9 mouse cellular contexts compared by ENCODE assay signal in genomic region chr10:81483983-81484382, GRCm38 (mm10). TPM values are rescaled to one million over a fixed set of nuclear protein-coding genes. Genes with fewer than 3 reads are reported as not detected.
DNase-seq lines count a peak whose midpoint lies in the region; ATAC-seq and TF ChIP-seq lines count a peak whose summit lies in the region.
"Had no signal": no experiment of that assay in that cellular context is flagged by ENCODE, and none has a peak within 500 bp of the region (broad histone marks: within the 10 kb centered on the region; RNA-seq: fewer than 3 reads in every experiment).

No protein-coding gene starts in this region.

- no peak for TF ChIP-seq POLR2A in spleen, adult 2 months (IDR thresholded peaks at IDR 0.05; ENCODE audit: low read depth, low read length)

- no peak overlapping the region for H3K4me3 ChIP-seq in spleen, adult 2 months (ENCODE audit: extremely low read depth, insufficient read depth, insufficient read length)
- H3K4me3 ChIP-seq in forebrain, embryonic 14.5 days (ENCODE audit: low read depth, low read length) = no peak overlapping the region
- H3K4me3 ChIP-seq in midbrain, embryonic 14.5 days (replicated peaks; ENCODE audit: low read depth, low read length) = no peak overlapping the region
- H3K4me3 ChIP-seq: neural tube, embryonic 12.5 days had no signal

- no peak for ATAC-seq in forebrain, embryonic 14.5 days
- no peak for ATAC-seq in midbrain, embryonic 14.5 days (ENCODE audit: low FRiP score, low TSS enrichment)

- peaks cover 5% of the 10 kb centered on the region; the same call in 1 of the 2 replicates for H3K4me1 ChIP-seq in spleen, adult 2 months (ENCODE audit: control insufficient read depth, insufficient read depth, insufficient read length)
- peaks cover 22% of the 10 kb centered on the region for H3K4me1 ChIP-seq in forebrain, embryonic 14.5 days (ENCODE audit: control insufficient read depth, insufficient read depth, low read length)
- peaks cover 33% of the 10 kb centered on the region for H3K4me1 ChIP-seq in midbrain, embryonic 14.5 days (ENCODE audit: control insufficient read depth, insufficient read depth, low read length)

- H3K4me2 ChIP-seq in forebrain, embryonic 14.5 days (ENCODE audit: low read length) = no peak overlapping the region
- peak overlapping the region; percentile 18; the same call in 1 of the 2 replicates for H3K4me2 ChIP-seq in midbrain, embryonic 14.5 days (ENCODE audit: low read length)
- H3K4me2 ChIP-seq: neural tube, embryonic 12.5 days had no signal

- peaks cover 9% of the 10 kb centered on the region for H3K27me3 ChIP-seq in spleen, adult 2 months (ENCODE audit: control insufficient read depth, insufficient read depth, low read length)
- H3K27me3 ChIP-seq in forebrain, embryonic 14.5 days (replicated peaks; ENCODE audit: control insufficient read depth, insufficient read depth, low read length) = no peaks in the 10 kb centered on the region
- no peaks in the 10 kb centered on the region for H3K27me3 ChIP-seq in midbrain, embryonic 14.5 days (ENCODE audit: control insufficient read depth, insufficient read depth, low read length)

- no peak overlapping the region for H3K27ac ChIP-seq in spleen, adult 2 months (ENCODE audit: insufficient read depth, low read length)
- H3K27ac ChIP-seq in forebrain, embryonic 14.5 days (ENCODE audit: low read depth, low read length) = peak overlapping the region; percentile 48; the same call in 1 of the 2 replicates
- peak overlapping the region; percentile 76 for H3K27ac ChIP-seq in midbrain, embryonic 14.5 days (replicated peaks; ENCODE audit: low read depth, low read length)
- H3K27ac ChIP-seq: neural tube, embryonic 12.5 days had no signal

- peak; percentile 66 for DNase-seq in cerebellum, adult 9-10 months
- no peak for DNase-seq in cerebellum, adult 8-10 months
- DNase-seq in spleen, adult 2 months (ENCODE audit: low read depth in 1 of 2, low spot score in 2 of 2) = peak in 1 of 2 experiments; percentile 45
- no peak for DNase-seq in spleen, postnatal 14 days (ENCODE audit: low spot score in 2 of 2)
- DNase-seq in forebrain, embryonic 14.5 days (ENCODE audit: low spot score) = peak; percentile 66
- DNase-seq in midbrain, embryonic 14.5 days = peak; percentile 70
- DNase-seq in Muller cell, postnatal 12 days (ENCODE audit: inconsistent ontology term) = no peak
- no peak for DNase-seq in left cerebral cortex, adult 8-10 months (ENCODE audit: low spot score in 2 of 2)

- peak; percentile 9; the same call in 1 of the 2 replicates for TF ChIP-seq CTCF in spleen, adult 2 months (IDR thresholded peaks at IDR 0.05; ENCODE audit: extremely low read depth, insufficient read depth, insufficient read length, insufficient replicate concordance)

- peak overlapping the region; percentile 8; the same call in 1 of the 2 replicates for H3K9ac ChIP-seq in forebrain, embryonic 14.5 days (ENCODE audit: low read length)
- no peak overlapping the region for H3K9ac ChIP-seq in midbrain, embryonic 14.5 days (replicated peaks; ENCODE audit: low read length)
- H3K9ac ChIP-seq: neural tube, embryonic 12.5 days had no signal

- H3K36me3 ChIP-seq in spleen, adult 2 months (ENCODE audit: control insufficient read depth, insufficient read depth, low read length) = peaks cover 24% of the 10 kb centered on the region
- H3K36me3 ChIP-seq in forebrain, embryonic 14.5 days (ENCODE audit: control insufficient read depth, insufficient read depth, low read length) = peaks cover 30% of the 10 kb centered on the region
- peaks cover 27% of the 10 kb centered on the region for H3K36me3 ChIP-seq in midbrain, embryonic 14.5 days (ENCODE audit: control insufficient read depth, insufficient read depth, low read length)

- WGBS in spleen, adult 2 months = 18% methylated on average over 9 of the region's 9 CpGs
- 16% methylated on average over 9 of the region's 9 CpGs for WGBS in forebrain, embryonic 14.5 days
- WGBS in midbrain, embryonic 14.5 days = 17% methylated on average over 9 of the region's 9 CpGs

- no peaks in the 10 kb centered on the region for H3K9me3 ChIP-seq in forebrain, embryonic 14.5 days (replicated peaks; ENCODE audit: control insufficient read depth, low read length)
- H3K9me3 ChIP-seq in midbrain, embryonic 14.5 days (ENCODE audit: control insufficient read depth, low read length) = no peaks in the 10 kb centered on the region
- H3K9me3 ChIP-seq: neural tube, embryonic 12.5 days had no signal

RNA-seq across cellular contexts. Expression of gene Celf5, which starts 1.5 kb away (rescaled TPM):
- 0.33 and 0.70 TPM in 2 replicates for polyA plus RNA-seq in spleen, adult 2 months (2012; rRNA removed)
- polyA plus RNA-seq in forebrain, embryonic 14.5 days (2014; fragmentation: Nextera tagmentation; extraction: Ambion mirVana) = 57.9 and 69.6 TPM in 2 replicates
- polyA plus RNA-seq in midbrain, embryonic 14.5 days (2014; fragmentation: Nextera tagmentation; extraction: Ambion mirVana) = 61.3 and 117 TPM in 2 replicates
- 100 to 1,000 TPM; 229 to 265 (median 242) TPM for total RNA-seq in left cerebral cortex, adult 8-10 months (2022)

RNA-seq across cellular contexts. Expression of gene Ncln, which starts 12.2 kb away (rescaled TPM):
- 198 and 259 TPM in 2 replicates for polyA plus RNA-seq in spleen, adult 2 months (2012; rRNA removed)
- polyA plus RNA-seq in forebrain, embryonic 14.5 days (2014; fragmentation: Nextera tagmentation; extraction: Ambion mirVana) = 36.8 and 52.0 TPM in 2 replicates
- 51.6 and 51.8 TPM in 2 replicates for polyA plus RNA-seq in midbrain, embryonic 14.5 days (2014; fragmentation: Nextera tagmentation; extraction: Ambion mirVana)
- 10 to 100 TPM; 70.9 to 91.6 (median 73.7) TPM for total RNA-seq in left cerebral cortex, adult 8-10 months (2022)

RNA-seq across cellular contexts. Expression of gene S1pr4, which starts 15.9 kb away (rescaled TPM):
- 127 and 168 TPM in 2 replicates for polyA plus RNA-seq in spleen, adult 2 months (2012; rRNA removed)
- polyA plus RNA-seq in forebrain, embryonic 14.5 days (2014; fragmentation: Nextera tagmentation; extraction: Ambion mirVana) = 0.26 and 0.53 TPM in 2 replicates
- polyA plus RNA-seq in midbrain, embryonic 14.5 days (2014; fragmentation: Nextera tagmentation; extraction: Ambion mirVana) = 0.34 and 0.47 TPM in 2 replicates
- total RNA-seq in left cerebral cortex, adult 8-10 months (2022) = 1 to 10 TPM in 2 of 4 experiments, under 1 TPM in 2; 0.41 to 1.2 (median 0.89) TPM

RNA-seq across cellular contexts. Expression of gene Nfic, which starts 28.5 kb away (rescaled TPM):
- 26.0 and 32.4 TPM in 2 replicates for polyA plus RNA-seq in spleen, adult 2 months (2012; rRNA removed)
- polyA plus RNA-seq in forebrain, embryonic 14.5 days (2014; fragmentation: Nextera tagmentation; extraction: Ambion mirVana) = 16.6 and 17.9 TPM in 2 replicates
- polyA plus RNA-seq in midbrain, embryonic 14.5 days (2014; fragmentation: Nextera tagmentation; extraction: Ambion mirVana) = 11.2 and 13.7 TPM in 2 replicates
- total RNA-seq in left cerebral cortex, adult 8-10 months (2022) = 10 to 100 TPM; 83.3 to 98.1 (median 85.4) TPM

RNA-seq across cellular contexts. Expression of gene Gna15, which starts 40.0 kb away (rescaled TPM):
- polyA plus RNA-seq in spleen, adult 2 months (2012; rRNA removed) = 14.8 and 15.1 TPM in 2 replicates
- polyA plus RNA-seq in forebrain, embryonic 14.5 days (2014; fragmentation: Nextera tagmentation; extraction: Ambion mirVana) = 0.90 and 1.2 TPM in 2 replicates
- polyA plus RNA-seq in midbrain, embryonic 14.5 days (2014; fragmentation: Nextera tagmentation; extraction: Ambion mirVana) = 0.69 and 0.88 TPM in 2 replicates
- 1 to 10 TPM; 3.4 to 6.1 (median 5.3) TPM for total RNA-seq in left cerebral cortex, adult 8-10 months (2022)

Comparison
In these comparisons a context has a peak if more than half of its experiments do, and no peak if none do; other contexts are left out.
1. DNase-seq: peak in cerebellum, adult 9-10 months (single experiment), forebrain, embryonic 14.5 days (single experiment) and midbrain, embryonic 14.5 days (single experiment); none in cerebellum, adult 8-10 months (single experiment), spleen, postnatal 14 days (0 of 2), Muller cell, postnatal 12 days (single experiment) and left cerebral cortex, adult 8-10 months (0 of 2).
2. RNA of gene Celf5, which starts 1.5 kb away (polyA plus RNA-seq): 61.3 to 117 TPM in midbrain, embryonic 14.5 days and 57.9 to 69.6 TPM in forebrain, embryonic 14.5 days; 0.33 to 0.70 TPM in spleen, adult 2 months; every median in the first group is over 10 times any median in the second.
3. RNA of gene S1pr4, which starts 15.9 kb away (polyA plus RNA-seq): 127 to 168 TPM in spleen, adult 2 months; 0.26 to 0.53 TPM in forebrain, embryonic 14.5 days and 0.34 to 0.47 TPM in midbrain, embryonic 14.5 days; every median in the first group is over 10 times any median in the second.